Mouse (Mus musculus) embryonic facial prominence, embryonic 11.5 days (tissue): ENCODE results near the gene Iqch. TPM values are rescaled to one million over a fixed set of nuclear protein-coding genes. Genes with fewer than 3 reads are reported as not detected.

Source experiments
- ATAC-seq: fragments of 200-750 bp; cut with Nextera tagmentation; replicated peaks from 2 replicates; pipeline ENCODE4 v1.8.0; 2017; ENCODE audit warnings: low read depth; ENCODE audit not compliant: insufficient number of reproducible peaks, low FRiP score, low TSS enrichment
- DNase-seq: peaks from one replicate; pipeline ENCODE4 v3.0.0-alpha.2; 2015; ENCODE audit warnings: low spot score
- H3K27ac ChIP-seq: fragments of 300-500 bp; sonication (generic); replicated peaks from 2 replicates; pipeline ENCODE4 v1.5.1; 2014; ENCODE audit warnings: mild to moderate bottlenecking, low read depth, low read length, control low read depth
- H3K27me3 ChIP-seq: fragments of 300-500 bp; sonication (generic); 2 replicates; pipeline ENCODE4 v1.6.1; 2014; ENCODE audit warnings: mild to moderate bottlenecking, low read length, moderate library complexity, mixed read lengths; ENCODE audit not compliant: control insufficient read depth, insufficient read depth
- H3K36me3 ChIP-seq: fragments of 300-500 bp; sonication (generic); replicated peaks from 2 replicates; pipeline ENCODE4 v1.6.1; 2014; ENCODE audit warnings: low read depth, mild to moderate bottlenecking, low read length, moderate library complexity, mixed read lengths; ENCODE audit not compliant: control insufficient read depth, insufficient read depth
- H3K4me1 ChIP-seq: fragments of 300-500 bp; sonication (generic); 2 replicates; pipeline ENCODE4 v1.6.1; 2014; ENCODE audit warnings: low read length, mixed read lengths; ENCODE audit not compliant: control insufficient read depth, insufficient read depth
- H3K4me2 ChIP-seq: fragments of 300-500 bp; sonication (generic); 2 replicates; pipeline ENCODE4 v1.6.1; 2014; ENCODE audit warnings: low read depth, mild to moderate bottlenecking, control low read depth, low read length, moderate library complexity
- H3K4me3 ChIP-seq: fragments of 300-500 bp; sonication (generic); 2 replicates; pipeline ENCODE4 v1.5.1; 2014; ENCODE audit warnings: low read depth, low read length, control low read depth
- H3K9ac ChIP-seq: fragments of 300-500 bp; sonication (generic); replicated peaks from 2 replicates; pipeline ENCODE4 v1.6.1; 2014; ENCODE audit warnings: mild to moderate bottlenecking, control low read depth, low read length
- H3K9me3 ChIP-seq: fragments of 300-500 bp; sonication (generic); replicated peaks from 2 replicates; pipeline ENCODE4 v1.6.1; 2016; ENCODE audit warnings: mild to moderate bottlenecking, low read length, inconsistent platforms, mixed read lengths; ENCODE audit not compliant: control insufficient read depth
- WGBS: fragments of 180-500 bp; shearing (Covaris S2); extraction: QIAGEN DNeasy Blood & Tissue Kit; methylation state at CpG from one replicate; pipeline ENCODE4 v1.1.7; 2014; 5-methylcytosine and 5-hydroxymethylcytosine counted together
- polyA plus RNA-seq: library from polyadenylated mRNA; unstranded; fragments of >200 nt; fragmentation: Nextera tagmentation; extraction: Ambion mirVana; gene quantifications from 2 replicates; pipeline ENCODE4 v1.2.1, GENCODE M21; 2014

The Iqch gene
- polyA plus RNA-seq, 1 experiment from 2014 or later = not detected

GRCm38 (mm10) chr9:63400176-63400575, 202.1 kb downstream of the Iqch start:
- no peaks in the 10 kb centered on the region for H3K9me3 ChIP-seq
- H3K4me2 ChIP-seq = no peak overlapping the region
- H3K4me3 ChIP-seq = no peak overlapping the region
- no peak overlapping the region for H3K27ac ChIP-seq
- WGBS = 87% methylated on average over 1 of the region's 1 CpGs
- peaks cover 3% of the 10 kb centered on the region; the same call in 1 of the 2 replicates for H3K4me1 ChIP-seq
- no peaks in the 10 kb centered on the region for H3K36me3 ChIP-seq
- no peak overlapping the region for H3K9ac ChIP-seq
- H3K27me3 ChIP-seq = no peaks in the 10 kb centered on the region
- DNase-seq = no peak
- ATAC-seq = no peak

GRCm38 (mm10) chr9:63399463-63399815, 202.9 kb downstream of the Iqch start:
- Histone ChIP-seq H3K9me3 (no peaks in the 10 kb centered on the region), H3K9ac (peak overlapping the region; percentile 85), H3K4me2 (peak overlapping the region; percentile 72), H3K27me3 (no peaks in the 10 kb centered on the region), H3K4me1 (peaks cover 3% of the 10 kb centered on the region; the same call in 1 of the 2 replicates), H3K36me3 (no peaks in the 10 kb centered on the region), H3K4me3 (peak overlapping the region; percentile 77), H3K27ac (no peak overlapping the region)
- DNase-seq (no peak), ATAC-seq (no peak; the same call in 1 of the 2 replicates)
- WGBS = 2% methylated on average over 8 of the region's 8 CpGs

GRCm38 (mm10) chr9:63398611-63399462, 203.5 kb downstream of the Iqch start, which contains the start of gene 2300009A05Rik:
TSS of gene 2300009A05Rik (minus strand) at chr9:63399246.
- Histone ChIP-seq H3K27me3 (no peaks in the 10 kb centered on the region), H3K4me1 (peaks cover 3% of the 10 kb centered on the region; the same call in 1 of the 2 replicates), H3K27ac (peak within 1 kb of the TSS; percentile 66), H3K4me3 (peak within 1 kb of the TSS; percentile 77), H3K36me3 (no peaks in the 10 kb centered on the region), H3K9me3 (no peaks in the 10 kb centered on the region), H3K4me2 (peak within 1 kb of the TSS; percentile 72), H3K9ac (peak within 1 kb of the TSS; percentile 85)
- DNase-seq = peak; percentile 91
- ATAC-seq = peak; percentile 98
- WGBS = under 1% methylated on average over 72 of the region's 74 CpGs

- Histone ChIP-seq H3K27me3 (no peaks in the 10 kb centered on the region), H3K4me3 (no peak overlapping the region), H3K9me3 (no peaks in the 10 kb centered on the region), H3K36me3 (no peaks in the 10 kb centered on the region), H3K9ac (no peak overlapping the region), H3K4me1 (peaks cover 3% of the 10 kb centered on the region; the same call in 1 of the 2 replicates), H3K4me2 (no peak overlapping the region), H3K27ac (no peak overlapping the region)
- no peak for DNase-seq
- WGBS = 87% methylated on average over 7 of the region's 7 CpGs
- ATAC-seq = no peak
These were observed 206.7 kb downstream of the Iqch start for GRCm38 (mm10) chr9:63395612-63396011.

GRCm38 (mm10) chr9:63391307-63391706, 211.0 kb downstream of the Iqch start:
- Histone ChIP-seq H3K9me3 (no peaks in the 10 kb centered on the region), H3K4me1 (no peaks in the 10 kb centered on the region), H3K4me3 (no peak overlapping the region), H3K27ac (no peak overlapping the region), H3K4me2 (no peak overlapping the region), H3K36me3 (no peaks in the 10 kb centered on the region), H3K27me3 (no peaks in the 10 kb centered on the region), H3K9ac (no peak overlapping the region)
- 80% methylated on average over 2 of the region's 2 CpGs for WGBS
- no peak for ATAC-seq
- no peak for DNase-seq

- no peak for ATAC-seq
- WGBS = 95% methylated on average over 4 of the region's 4 CpGs
These were observed 219.5 kb downstream of the Iqch start for GRCm38 (mm10) chr9:63382761-63383160.

GRCm38 (mm10) chr9:63380326-63380725, 222.0 kb downstream of the Iqch start:
- DNase-seq = no peak
- ATAC-seq = no peak
- Histone ChIP-seq H3K4me2 (no peak overlapping the region), H3K27me3 (no peaks in the 10 kb centered on the region), H3K4me1 (no peaks in the 10 kb centered on the region), H3K9me3 (no peaks in the 10 kb centered on the region), H3K4me3 (no peak overlapping the region), H3K36me3 (no peaks in the 10 kb centered on the region), H3K27ac (no peak overlapping the region), H3K9ac (no peak overlapping the region)
- 81% methylated on average over 3 of the region's 3 CpGs for WGBS

More at GRCm38 (mm10) chr9:63382761-63383160, 219.5 kb downstream of the Iqch start:
- no peak for DNase-seq
- H3K9me3 ChIP-seq = no peaks in the 10 kb centered on the region
- H3K4me3 ChIP-seq = no peak overlapping the region
- H3K4me1 ChIP-seq = no peaks in the 10 kb centered on the region
- no peak overlapping the region for H3K9ac ChIP-seq
- H3K4me2 ChIP-seq = no peak overlapping the region
- H3K36me3 ChIP-seq = no peaks in the 10 kb centered on the region
- H3K27ac ChIP-seq = no peak overlapping the region
- no peaks in the 10 kb centered on the region for H3K27me3 ChIP-seq

GRCm38 (mm10) chr9:63378174-63378573, 224.1 kb downstream of the Iqch start:
- H3K36me3 ChIP-seq = no peaks in the 10 kb centered on the region
- ATAC-seq = no peak
- 20% methylated on average over 8 of the region's 8 CpGs for WGBS
- H3K4me3 ChIP-seq = peak overlapping the region; percentile 78
- peak overlapping the region; percentile 87 for H3K9ac ChIP-seq
- H3K4me1 ChIP-seq = no peaks in the 10 kb centered on the region
- H3K4me2 ChIP-seq = peak overlapping the region; percentile 76
- H3K27ac ChIP-seq = no peak overlapping the region
- no peaks in the 10 kb centered on the region for H3K27me3 ChIP-seq
- H3K9me3 ChIP-seq = no peaks in the 10 kb centered on the region
- DNase-seq = no peak
